Mouse (Mus musculus) C2C12 (cell line): ENCODE measurements around the gene 2410137M14Rik. TPM values are rescaled to one million over a fixed set of nuclear protein-coding genes. Genes with fewer than 3 reads are reported as not detected.

Experiments
- H3K27me3 ChIP-seq: one replicate; pipeline ENCODE4 v1.6.1; 2011; ENCODE audit not compliant: control insufficient read depth, insufficient read depth, insufficient read length
- H3K36me3 ChIP-seq: one replicate; pipeline ENCODE4 v1.6.1; 2011; ENCODE audit not compliant: control insufficient read depth, insufficient read depth
- H3K4me3 ChIP-seq: one replicate; pipeline ENCODE4 v1.5.1; 2011; ENCODE audit warnings: mild to moderate bottlenecking, control low read depth; ENCODE audit not compliant: poor library complexity, insufficient read depth, severe bottlenecking
- H3K79me2 ChIP-seq: one replicate; pipeline ENCODE4 v1.6.1; 2011; ENCODE audit not compliant: control insufficient read depth, insufficient read depth
- H3K79me3 ChIP-seq: one replicate; pipeline ENCODE4 v1.6.1; 2011; ENCODE audit warnings: low read depth, control low read depth
- H3ac ChIP-seq: one replicate; pipeline ENCODE3; 2011; ENCODE audit warnings: low read depth; ENCODE audit not compliant: control insufficient read depth, insufficient read length
- CEBPB ChIP-seq: IDR thresholded peaks from one replicate; pipeline ENCODE4 v1.6.1; 2011; ENCODE audit warnings: low read depth, mild to moderate bottlenecking, control low read depth, moderate library complexity
- CTCF ChIP-seq: IDR thresholded peaks from one replicate; pipeline ENCODE4 v1.5.1; 2011; ENCODE audit not compliant: control insufficient read depth, insufficient read depth, insufficient read length
- FOSL1 ChIP-seq: IDR thresholded peaks from one replicate; pipeline ENCODE4 v1.8.0; 2011; ENCODE audit warnings: mild to moderate bottlenecking, low read length; ENCODE audit not compliant: poor library complexity, insufficient read depth, severe bottlenecking
- MAX ChIP-seq: IDR thresholded peaks from one replicate; pipeline ENCODE4 v1.6.1; 2011; ENCODE audit warnings: mild to moderate bottlenecking, control low read depth
- MYOD1 ChIP-seq: IDR thresholded peaks from one replicate; pipeline ENCODE4 v1.6.1; 2011; ENCODE audit warnings: low read depth; ENCODE audit not compliant: control insufficient read depth, insufficient read length
- MYOG ChIP-seq: IDR thresholded peaks from one replicate; pipeline ENCODE4 v1.6.1; 2011; ENCODE audit not compliant: control insufficient read depth, insufficient read length; ENCODE audit errors: extremely low read depth
- USF1 ChIP-seq: IDR thresholded peaks from one replicate; pipeline ENCODE4 v1.6.1; 2011; ENCODE audit warnings: low read depth, mild to moderate bottlenecking, control low read depth, moderate library complexity
- polyA plus RNA-seq: library from polyadenylated mRNA; unstranded; fragments of >200 nt; fragmentation: generic; extraction: Trizol; gene quantifications from one replicate; pipeline ENCODE4 v1.2.1, GENCODE M21; 2012; ENCODE audit warnings: missing spikeins

Gene 2410137M14Rik
- polyA plus RNA-seq, 1 experiment: not detected

DNA sequence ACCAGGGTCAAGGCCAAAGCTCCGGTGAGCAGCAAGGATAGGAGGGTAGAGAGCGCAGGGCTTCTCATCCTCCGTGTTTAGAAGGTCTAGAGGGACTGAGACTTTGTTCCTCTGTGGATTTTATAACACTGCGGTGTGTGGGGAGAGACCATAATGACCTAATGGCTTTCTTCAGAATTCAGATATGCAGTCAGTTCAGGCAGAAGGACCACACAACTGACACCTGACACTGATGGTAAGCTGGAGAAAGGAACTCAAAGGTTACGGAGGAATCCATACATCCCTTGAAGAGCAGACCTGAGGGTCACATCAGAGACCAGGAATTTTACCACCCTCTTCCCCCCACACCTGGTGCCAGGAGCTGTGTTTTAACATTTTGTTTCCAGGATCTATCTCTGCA lies 8.4 kb upstream of the 2410137M14Rik start, which contains the start of gene H2-M5:
H2-M5 (minus strand) TSS at position 101 of the 400 bp plus-strand sequence.
- Histone ChIP-seq H3K36me3 (no peaks in the 10 kb centered on the region), H3K79me2 (no peaks in the 10 kb centered on the region), H3K27me3 (peaks cover 20% of the 10 kb centered on the region), H3K4me3 (no peak within 1 kb of the TSS), H3K79me3 (no peaks in the 10 kb centered on the region), H3ac (no peak within 1 kb of the TSS)
- TF ChIP-seq USF1: no peak
- TF ChIP-seq FOSL1: no peak
- TF ChIP-seq CTCF: no peak
- TF ChIP-seq CEBPB: no peak
- TF ChIP-seq MYOD1: no peak
- TF ChIP-seq MAX: no peak
- TF ChIP-seq MYOG: no peak

DNA sequence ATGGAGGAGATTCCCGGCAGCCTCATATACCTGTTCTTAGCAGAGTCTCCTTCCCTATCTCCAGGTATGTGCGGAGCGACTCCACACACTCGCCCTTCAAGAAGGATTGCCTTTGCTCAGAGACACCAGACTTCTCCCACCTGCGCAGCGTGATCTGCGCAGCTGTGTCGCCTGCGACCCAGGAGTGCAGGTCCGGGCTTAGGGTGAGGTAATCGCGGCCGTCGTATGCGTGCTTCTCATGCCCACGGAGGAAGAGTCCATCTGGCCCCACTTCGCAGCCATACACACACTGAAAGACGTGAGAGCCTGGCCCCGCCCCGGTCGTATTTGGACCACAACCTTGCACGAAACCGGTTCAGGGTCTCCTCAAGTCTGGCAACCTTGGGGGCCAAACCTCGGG lies 7.4 kb upstream of the 2410137M14Rik start:
- H3K79me2 ChIP-seq: no peaks in the 10 kb centered on the region
- no peak overlapping the region for H3K4me3 ChIP-seq
- no peaks in the 10 kb centered on the region for H3K79me3 ChIP-seq
- H3K27me3 ChIP-seq: peaks cover 20% of the 10 kb centered on the region
- no peaks in the 10 kb centered on the region for H3K36me3 ChIP-seq
- no peak for TF ChIP-seq CEBPB
- no peak for TF ChIP-seq MYOG
- TF ChIP-seq FOSL1: no peak
- no peak for TF ChIP-seq MAX
- H3ac ChIP-seq: no peak overlapping the region

DNA sequence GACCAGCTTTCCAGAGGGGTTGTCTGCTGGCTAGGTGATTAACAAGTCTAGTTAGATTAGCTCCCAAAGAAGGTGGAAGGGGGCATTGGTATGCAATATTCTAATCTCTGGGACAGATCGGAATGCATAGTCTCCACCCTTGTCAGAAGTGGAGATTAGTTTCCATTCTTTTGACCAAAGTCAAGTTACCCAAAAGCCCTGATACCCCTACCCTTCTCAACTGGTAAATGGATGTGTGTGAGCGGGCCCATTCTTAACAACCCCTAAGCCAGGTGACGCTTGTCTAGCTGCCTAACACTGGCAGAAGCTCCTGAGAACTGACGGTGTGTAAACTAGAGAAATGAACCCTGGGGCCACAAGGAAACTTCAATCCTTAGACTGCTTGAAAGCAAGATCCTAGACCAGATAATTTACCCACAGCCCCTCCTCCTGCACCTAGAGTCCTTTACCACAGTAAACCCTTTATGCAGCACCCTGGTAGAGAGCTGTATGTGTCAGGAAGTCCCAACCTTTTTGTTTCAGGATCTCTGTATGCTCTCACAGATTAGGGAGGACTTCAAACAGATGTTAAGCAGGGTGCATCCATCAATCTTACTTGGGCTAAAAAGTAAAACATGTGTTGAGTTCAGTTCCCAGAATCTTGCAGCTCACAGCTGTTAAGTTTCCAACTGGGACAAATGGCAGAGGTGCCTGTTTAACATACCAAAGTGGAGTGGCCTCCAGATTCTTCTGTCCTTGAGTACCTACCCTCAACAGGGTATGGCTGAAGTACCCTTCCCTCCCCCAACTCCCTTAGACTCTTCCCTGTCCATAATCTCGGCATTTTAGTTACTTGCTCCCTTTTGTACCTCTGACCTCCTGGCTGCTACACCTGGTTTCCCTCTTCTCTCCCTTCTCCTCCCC lies 1.5 kb upstream of the 2410137M14Rik start:
- no peak overlapping the region for H3ac ChIP-seq
- H3K4me3 ChIP-seq: no peak overlapping the region
- H3K79me2 ChIP-seq: no peaks in the 10 kb centered on the region
- H3K79me3 ChIP-seq: no peaks in the 10 kb centered on the region
- H3K27me3 ChIP-seq: peaks cover 7% of the 10 kb centered on the region
- TF ChIP-seq MYOD1 (no peak), CTCF (no peak), MAX (no peak), USF1 (no peak), FOSL1 (no peak), CEBPB (no peak), MYOG (no peak)
- no peaks in the 10 kb centered on the region for H3K36me3 ChIP-seq

DNA sequence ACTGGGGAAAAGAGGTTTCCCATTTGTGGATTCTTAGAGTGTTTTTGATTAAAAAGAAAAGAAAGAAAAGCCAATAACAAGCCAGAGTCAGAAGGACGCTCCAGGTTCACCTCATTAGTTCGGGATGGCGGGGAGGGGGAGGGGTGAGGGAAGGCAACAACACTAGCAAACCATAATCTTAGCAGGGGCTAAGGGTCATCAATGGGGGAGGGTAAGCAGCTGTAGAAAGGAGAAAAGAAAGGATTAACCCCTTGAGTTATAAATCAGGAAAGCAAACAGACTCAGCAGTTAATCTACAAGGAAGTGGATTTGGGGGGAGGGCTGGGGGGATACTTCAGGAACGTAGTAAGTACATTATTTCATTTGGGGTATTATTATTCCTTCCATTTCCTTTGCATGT lies 808 bp upstream of the 2410137M14Rik start:
- TF ChIP-seq CEBPB (no peak), MYOD1 (no peak), MAX (no peak), USF1 (no peak), CTCF (no peak), FOSL1 (no peak), MYOG (no peak)
- H3K79me3 ChIP-seq: no peaks in the 10 kb centered on the region
- no peak overlapping the region for H3K4me3 ChIP-seq
- H3K27me3 ChIP-seq: peaks cover 7% of the 10 kb centered on the region
- no peaks in the 10 kb centered on the region for H3K36me3 ChIP-seq
- H3ac ChIP-seq: no peak overlapping the region
- no peaks in the 10 kb centered on the region for H3K79me2 ChIP-seq

DNA sequence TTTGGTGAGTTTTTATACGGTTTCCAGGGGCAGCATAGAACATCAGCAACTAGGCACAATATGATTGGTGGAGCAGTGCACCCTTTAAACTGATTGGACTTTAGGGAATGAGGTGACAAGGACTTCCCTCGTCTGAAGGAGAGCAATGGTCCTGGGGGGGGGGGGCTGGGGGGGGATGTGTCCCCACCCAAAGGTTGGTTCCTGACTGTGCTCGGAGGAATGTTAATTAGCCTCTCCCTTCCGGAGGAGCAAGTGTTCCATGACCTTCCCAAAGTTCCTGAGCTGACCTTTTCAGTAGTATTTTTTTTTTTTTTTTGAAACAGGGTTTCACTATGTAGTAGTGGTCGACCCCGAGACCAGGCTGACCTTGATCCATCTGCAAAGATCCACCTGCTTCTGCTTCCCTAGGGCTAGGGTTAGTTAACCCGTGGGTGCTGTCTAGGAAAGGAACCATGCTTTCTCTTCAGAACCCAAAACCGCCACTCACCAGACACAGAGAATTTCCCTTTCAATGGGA lies 7.7 kb downstream of the 2410137M14Rik start:
- H3K79me2 ChIP-seq: no peaks in the 10 kb centered on the region
- no peaks in the 10 kb centered on the region for H3K27me3 ChIP-seq
- TF ChIP-seq FOSL1 (no peak), MYOD1 (no peak), USF1 (no peak), MAX (no peak), MYOG (no peak), CEBPB (no peak), CTCF (no peak)
- no peak overlapping the region for H3ac ChIP-seq
- H3K4me3 ChIP-seq: no peak overlapping the region
- no peaks in the 10 kb centered on the region for H3K79me3 ChIP-seq
- H3K36me3 ChIP-seq: no peaks in the 10 kb centered on the region
